Mouse (Mus musculus) cerebellum, adult 9-11 months (tissue): ENCODE results near the gene Gm12184.
"Not testable (repeated sequence)": the region's sequence is repeated elsewhere in the genome, so short reads cannot be mapped to it uniquely, and the experiment has no call there.

Experiments used
- DNase-seq: peaks from one replicate; pipeline ENCODE4 v3.0.0; 2022

Gm12184 gene

DNA sequence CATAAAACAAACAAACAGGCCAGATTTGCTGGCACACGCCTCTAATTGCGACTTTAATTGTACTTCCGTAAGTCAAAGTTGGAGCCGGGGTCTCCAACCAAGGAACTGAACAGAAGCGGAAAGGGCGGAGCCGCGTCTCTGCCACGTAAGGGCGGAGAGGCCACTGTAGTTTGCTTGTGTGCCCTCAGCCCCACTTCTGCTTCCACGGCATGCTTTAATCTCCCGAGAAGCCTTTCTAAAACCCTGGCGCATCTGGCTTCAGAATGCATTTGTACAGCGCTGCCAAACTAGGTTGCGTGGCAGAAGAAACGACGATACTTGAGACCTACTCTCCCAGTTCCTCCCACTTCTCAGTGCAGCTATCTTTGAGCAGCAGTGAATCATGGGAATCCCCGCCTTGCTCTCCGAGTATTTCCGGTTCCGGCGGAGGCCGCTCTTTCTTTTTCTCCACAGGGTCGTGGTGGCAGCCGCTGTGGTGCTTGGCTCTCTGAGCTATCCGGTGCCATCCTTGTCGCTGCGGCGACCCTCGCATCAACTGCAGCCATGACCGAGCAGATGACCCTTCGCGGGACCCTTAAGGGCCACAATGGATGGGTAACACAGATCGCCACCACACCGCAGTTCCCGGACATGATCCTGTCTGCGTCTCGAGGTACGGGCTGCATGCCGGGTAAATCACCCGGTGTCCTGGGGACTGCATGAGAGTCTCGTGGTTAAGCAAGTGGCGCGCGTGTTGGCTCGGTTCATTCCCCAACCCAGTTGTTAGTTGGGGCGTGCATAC, 26.3 kb downstream of the Gm12184 start, which contains the start of gene Rack1:
Rack1 (plus strand) TSS at position 412 of the 781 bp plus-strand sequence.
- DNase-seq = peak; percentile 90

DNA sequence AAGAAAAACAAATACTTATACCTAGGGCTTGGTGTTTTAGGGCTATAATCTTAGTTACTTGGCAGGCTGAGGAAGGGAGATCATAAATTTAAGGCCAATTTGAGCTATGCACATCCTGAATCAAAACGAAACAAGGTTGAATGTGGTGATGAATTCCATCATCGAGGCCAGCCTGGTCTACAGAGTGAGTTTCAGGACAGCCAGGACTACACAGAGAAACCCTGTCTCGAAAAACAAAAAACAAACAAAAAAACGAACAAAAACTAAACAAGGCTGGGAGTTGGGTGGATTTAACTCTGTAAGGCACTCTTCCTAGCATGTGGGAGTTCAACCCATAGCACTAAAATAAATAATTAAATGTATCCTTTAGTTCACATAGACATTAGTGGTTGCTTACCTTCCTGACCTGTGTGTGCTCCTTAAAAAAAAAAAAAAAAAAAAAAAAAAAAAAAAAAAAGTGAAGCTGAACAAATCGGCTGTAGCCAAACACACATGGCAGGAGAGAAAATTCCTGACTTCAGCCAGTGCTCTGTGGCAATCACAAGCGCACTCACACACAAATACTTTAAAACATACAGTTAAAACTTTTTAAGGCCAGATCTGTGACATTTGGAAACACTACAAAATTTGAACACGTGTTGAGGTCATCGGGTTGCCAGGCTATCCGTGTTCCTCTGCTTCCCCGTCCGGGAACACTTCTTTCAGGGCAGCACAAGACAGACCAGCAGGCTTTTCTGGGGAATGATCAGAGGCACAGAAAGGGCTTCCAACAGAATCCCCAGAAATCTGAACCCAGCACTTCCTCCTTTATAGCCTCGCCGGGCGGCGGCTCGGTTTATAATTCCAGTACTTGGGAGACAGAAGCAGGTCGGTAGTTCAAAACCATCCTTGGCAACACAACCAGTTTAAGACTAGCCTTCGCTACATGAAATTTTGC, 27.2 kb downstream of the Gm12184 start:
- no peak for DNase-seq

GRCm38 (mm10) chr11:48798308-48798707, 28.1 kb downstream of the Gm12184 start:
- no peak for DNase-seq

- DNase-seq = peak; percentile 8
Observed at GRCm38 (mm10) chr11:48797287-48797686, 29.2 kb downstream of the Gm12184 start.

GRCm38 (mm10) chr11:48796290-48796689, 30.2 kb downstream of the Gm12184 start:
- DNase-seq = no peak

DNA sequence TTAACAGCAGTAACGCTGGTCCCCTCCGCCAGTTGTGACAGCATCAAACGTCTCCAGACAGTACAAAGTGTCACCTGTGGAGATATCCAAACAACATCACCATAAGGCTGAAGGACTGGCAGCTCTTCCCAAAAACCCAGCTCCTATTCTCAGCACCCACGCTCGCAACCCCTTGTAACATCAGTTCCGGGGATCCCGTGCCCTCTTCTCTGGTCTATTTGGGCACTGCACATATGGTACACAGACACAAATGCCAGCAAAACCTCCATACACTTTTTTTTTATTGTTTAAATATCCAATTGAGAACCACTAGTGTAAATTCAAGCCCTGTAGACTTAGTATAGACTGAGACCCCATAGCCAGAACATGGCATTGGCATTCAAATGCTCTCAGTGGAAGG, 31.2 kb downstream of the Gm12184 start:
- DNase-seq = no peak

- DNase-seq = no peak
Observed at GRCm38 (mm10) chr11:48793184-48793583, 33.3 kb downstream of the Gm12184 start.

GRCm38 (mm10) chr11:48791894-48792293, 34.6 kb downstream of the Gm12184 start:
- not testable (repeated sequence) for DNase-seq

DNA sequence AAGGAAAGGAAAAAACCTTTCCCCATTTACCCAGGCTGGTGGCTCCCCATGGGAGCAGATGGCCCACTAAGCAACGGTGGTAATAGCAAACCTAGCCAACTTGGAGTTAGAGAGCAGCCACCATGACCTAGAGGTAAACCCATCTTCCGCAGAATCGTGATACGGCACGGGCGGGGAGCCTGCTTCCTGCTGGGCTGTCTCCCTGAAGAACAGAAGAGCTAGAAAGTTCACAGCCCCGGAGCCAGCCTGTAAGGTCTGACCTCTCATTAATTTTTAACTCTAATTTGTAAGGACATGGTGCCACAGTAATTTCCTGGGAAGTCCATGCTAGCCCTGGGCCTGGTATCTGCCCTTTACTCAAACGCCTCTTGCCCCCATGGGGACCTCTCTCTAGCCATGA, 35.5 kb downstream of the Gm12184 start:
- no peak for DNase-seq

- DNase-seq = peak; percentile 77
Observed at GRCm38 (mm10) chr11:48789973-48790823, 36.3 kb downstream of the Gm12184 start.

DNA sequence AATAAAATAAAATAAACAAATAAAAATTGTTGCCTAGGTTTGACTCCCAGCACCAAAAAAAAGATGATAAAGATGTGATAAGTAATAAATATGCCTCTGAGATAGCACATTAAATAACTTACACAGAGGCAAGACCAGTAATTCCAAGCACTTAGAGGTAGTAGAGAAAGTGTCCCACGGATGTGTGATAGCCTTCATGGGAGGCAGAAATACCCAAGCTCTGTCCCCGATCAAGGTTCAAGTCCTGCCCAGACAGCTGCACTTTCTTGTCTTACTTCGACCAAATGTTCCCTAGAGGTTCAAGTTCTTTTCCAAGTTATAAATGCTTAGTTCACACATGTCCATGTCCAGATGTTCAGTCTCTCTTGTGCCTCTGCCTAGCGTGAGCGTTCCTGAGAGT, 37.2 kb downstream of the Gm12184 start:
- no peak for DNase-seq

GRCm38 (mm10) chr11:48788311-48789089, 38.0 kb downstream of the Gm12184 start:
- peak; percentile 80 for DNase-seq

- peak; percentile 47 for DNase-seq
Observed at GRCm38 (mm10) chr11:48787455-48788211, 38.8 kb downstream of the Gm12184 start.

- DNase-seq = no peak
Observed at GRCm38 (mm10) chr11:48782243-48782642, 44.2 kb downstream of the Gm12184 start.

DNA sequence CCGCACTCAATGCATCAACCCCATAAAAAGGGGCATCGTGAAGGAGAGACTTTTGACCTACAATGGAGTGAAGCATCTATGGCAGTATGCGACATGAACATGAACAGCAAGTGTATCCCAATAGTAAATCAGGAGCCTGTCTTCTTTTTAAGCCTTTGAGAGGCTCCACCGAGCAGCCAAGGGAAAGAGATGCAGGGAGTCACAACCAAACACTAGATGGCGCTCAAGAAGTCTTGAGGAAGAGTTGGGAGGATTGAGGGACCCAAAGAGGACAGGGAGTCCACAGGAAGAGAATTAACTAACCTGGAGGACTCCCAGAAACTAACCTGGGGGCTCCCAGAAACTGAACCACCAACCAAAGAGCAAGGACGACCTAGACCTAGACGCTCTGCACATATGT, 47.0 kb downstream of the Gm12184 start:
- no peak for DNase-seq

DNA sequence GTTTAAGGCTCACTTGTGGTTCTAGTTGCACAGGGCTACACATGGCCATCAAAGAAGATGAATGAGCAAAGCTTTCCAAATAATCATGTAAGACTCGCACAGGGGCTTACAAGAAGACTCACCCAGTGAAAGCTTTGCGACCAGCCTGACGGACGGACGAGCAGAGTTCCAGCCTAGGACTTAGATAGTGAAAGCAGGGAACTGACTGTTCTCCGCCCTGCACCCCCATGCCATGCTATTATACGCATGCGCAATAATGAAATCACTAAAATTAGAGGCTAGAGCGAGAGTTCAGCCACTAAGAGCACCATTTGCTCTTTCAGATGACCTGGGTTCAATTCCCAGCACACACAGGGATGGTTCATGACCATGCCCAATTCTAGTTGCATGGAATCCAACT, 49.2 kb downstream of the Gm12184 start:
- DNase-seq = no peak

GRCm38 (mm10) chr11:48776664-48777063, 49.8 kb downstream of the Gm12184 start:
- no peak for DNase-seq

DNA sequence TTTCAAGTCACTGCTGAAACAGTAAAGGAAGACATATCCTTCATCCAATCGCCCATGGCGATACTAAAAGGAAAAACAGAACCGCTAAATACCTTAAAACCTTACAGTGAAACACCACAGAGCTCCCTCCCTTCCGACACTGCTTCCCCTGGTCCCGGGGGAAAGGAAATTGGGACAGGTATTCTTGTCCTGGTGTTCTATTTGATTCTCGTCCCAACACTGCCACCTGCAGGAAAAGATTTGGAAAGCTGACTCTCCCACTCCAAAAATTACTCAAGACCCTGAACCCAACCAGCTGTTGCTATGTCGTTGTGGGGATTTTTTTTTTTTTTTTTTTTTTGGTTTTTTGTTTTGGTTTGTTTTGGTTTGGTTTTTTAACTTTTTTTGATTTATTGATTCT, 51.0 kb downstream of the Gm12184 start:
- no peak for DNase-seq
